Mouse (Mus musculus): ENCODE results near the gene Zfp941.

The Zfp941 gene

GRCm38 (mm10) chr7:140821653-140822329 is at the start of gene Zfp941:
Gene Zfp941, minus strand, starts transcription at chr7:140822178.
- no peak for DNase-seq (ENCODE audit: low read depth, low spot score)

DNA sequence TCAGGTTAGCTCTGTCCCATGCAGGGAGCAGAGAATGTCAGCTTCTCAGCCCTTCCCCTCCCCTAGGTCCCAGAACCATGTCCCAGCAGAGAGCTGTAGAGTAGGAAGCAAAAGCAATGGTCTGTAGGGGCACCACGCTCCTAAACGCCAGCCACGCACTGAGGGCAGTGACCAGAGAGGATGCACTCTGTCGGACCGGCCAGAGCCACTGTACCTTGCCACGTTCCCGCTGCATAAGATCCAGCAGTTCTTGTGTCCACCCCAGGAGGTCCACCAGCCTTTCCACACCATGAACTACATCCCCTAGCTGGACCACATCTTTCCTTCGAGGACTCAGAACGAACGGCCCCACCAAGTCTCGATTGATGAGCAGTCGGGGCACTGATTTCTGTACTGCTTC is 42.8 kb upstream of the Zfp941 start:
- DNase-seq (ENCODE audit: low read depth, low spot score) = no peak

DNA sequence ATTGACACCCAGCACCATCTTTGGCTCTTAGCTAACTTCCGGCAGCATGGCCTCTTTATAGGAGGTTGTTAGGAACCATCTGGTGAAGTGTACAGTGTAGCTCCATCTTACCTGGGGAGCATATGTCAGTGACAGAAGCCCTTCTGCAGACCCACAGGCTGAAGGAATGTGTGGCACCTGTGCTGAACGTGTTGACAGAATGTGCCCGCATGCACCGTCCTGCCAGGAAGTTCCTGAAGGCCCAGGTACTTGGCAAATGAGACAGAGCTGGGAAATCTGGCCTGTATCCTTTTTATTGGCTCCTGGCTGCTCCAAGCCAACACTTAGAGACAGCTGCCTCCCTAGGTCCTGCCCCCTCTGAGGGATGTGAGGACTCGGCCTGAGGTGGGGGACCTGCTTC is 38.8 kb upstream of the Zfp941 start:
- DNase-seq (ENCODE audit: low read depth, low spot score) = no peak

GRCm38 (mm10) chr7:140859997-140860396 is 38.0 kb upstream of the Zfp941 start:
- no peak for DNase-seq (ENCODE audit: low read depth, low spot score)

- DNase-seq (ENCODE audit: low read depth, low spot score) = no peak
Observed at GRCm38 (mm10) chr7:140858746-140859145, 36.8 kb upstream of the Zfp941 start.

- DNase-seq (ENCODE audit: low read depth, low spot score) = no peak
Observed at GRCm38 (mm10) chr7:140857550-140858505, 35.9 kb upstream of the Zfp941 start, which contains the start of gene Bet1l. Gene Bet1l, minus strand, starts transcription at chr7:140857577.

DNA sequence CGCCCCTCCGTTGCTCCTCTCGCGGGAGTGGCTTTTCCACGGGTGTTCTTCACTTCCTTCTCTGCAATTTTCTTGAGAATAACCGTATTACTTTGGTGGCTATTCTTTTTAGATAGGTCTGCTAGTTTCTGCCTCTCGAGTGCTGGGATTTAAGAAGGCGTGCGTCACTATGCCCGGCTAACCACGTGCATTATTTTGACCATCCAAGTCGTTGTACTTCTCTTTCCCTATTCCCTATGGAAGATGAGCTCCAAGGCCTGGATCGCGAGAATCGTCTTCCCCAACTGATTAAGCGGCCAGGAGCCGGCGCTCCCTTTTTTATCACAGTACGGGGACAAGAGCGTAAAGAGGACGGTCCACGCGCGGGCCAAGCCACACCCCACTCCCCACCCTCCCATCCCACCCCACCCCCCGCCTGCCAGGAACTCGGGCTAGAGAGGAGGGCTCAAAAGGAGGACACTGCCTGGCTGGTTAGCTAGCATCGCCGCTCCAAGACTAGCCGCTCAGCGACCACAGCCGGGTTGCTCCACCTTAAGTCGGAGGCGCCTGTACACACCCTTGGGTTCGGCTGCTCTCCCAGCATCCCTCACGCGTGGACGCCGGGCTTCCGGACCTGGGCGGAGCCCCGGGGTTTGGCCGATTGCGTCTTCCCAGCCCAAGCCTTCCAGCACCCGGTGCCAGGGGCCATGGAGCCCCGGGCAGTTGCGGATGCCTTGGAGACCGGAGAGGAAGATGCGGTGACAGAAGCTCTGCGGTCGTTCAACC is 35.0 kb upstream of the Zfp941 start, which contains the start of gene Ric8a:
TSS of gene Ric8a (plus strand) at position 173 of the 765 bp plus-strand sequence.
- DNase-seq (ENCODE audit: low read depth, low spot score) = peak; percentile 58

DNA sequence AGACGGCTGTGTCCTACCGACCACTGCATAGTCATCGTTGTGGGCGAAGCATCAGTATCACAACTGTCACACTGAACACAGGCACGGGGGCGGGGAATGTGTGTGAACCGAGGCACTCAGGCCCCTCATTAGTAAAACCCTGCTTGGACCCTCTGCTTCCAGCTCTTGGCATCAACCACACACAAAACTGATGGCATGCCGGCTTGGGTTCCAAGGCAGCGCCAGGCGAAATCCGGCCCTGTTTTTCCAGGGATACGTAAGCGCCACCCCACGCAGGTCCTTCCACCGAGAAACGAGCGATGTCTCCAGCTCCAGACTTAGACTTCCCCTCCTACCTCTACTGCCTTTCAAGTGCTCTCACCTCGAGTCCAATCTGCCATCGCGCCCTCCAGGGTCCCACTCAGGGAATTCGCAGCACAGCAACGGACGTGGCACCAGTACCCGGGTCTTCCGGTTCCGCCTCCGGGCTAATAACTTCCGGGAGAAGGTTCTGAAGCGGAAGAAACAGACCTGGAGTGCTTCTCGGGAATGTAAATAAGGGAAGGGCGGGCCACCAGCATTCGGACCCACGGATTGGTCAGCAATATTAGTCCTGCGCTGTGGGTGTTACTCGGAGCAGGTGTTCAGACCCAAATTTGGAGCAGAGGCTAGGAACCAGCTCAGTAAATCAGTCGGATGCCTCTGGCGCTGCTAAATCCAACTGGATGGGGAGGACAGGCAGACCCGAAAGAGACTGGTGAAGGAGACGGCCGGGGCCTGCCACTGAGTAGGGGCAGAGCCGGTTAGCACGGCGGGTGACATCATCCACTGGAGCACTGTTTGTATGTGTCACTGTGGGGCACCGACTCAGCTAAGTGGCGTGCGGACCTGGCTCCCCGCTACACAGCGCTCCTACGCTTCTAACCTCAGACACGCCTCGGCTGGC is 34.1 kb upstream of the Zfp941 start, which contains the start of gene Gm45785:
TSS of gene Gm45785 (minus strand) at position 472 of the 925 bp plus-strand sequence.
- DNase-seq (ENCODE audit: low read depth, low spot score) = peak; percentile 78

DNA sequence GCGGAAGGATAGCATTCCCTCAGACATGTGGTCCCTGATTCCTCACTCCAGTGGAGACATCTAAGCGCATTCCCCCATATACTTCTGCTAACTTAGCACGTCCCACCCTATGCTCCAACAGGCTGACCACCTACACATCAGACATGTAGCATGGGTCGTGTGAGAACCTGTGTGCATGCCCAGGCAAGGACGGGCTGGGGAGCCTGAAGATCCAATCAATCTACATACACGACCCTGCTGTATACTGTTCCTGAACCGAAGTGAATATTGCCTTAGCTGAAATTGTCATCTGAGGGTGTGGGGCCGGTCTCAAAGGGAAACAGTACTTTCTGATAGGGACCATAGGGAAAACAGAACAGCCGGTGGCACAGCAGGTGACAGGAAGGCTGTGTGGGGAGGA is 33.2 kb upstream of the Zfp941 start:
- DNase-seq (ENCODE audit: low read depth, low spot score) = no peak

DNA sequence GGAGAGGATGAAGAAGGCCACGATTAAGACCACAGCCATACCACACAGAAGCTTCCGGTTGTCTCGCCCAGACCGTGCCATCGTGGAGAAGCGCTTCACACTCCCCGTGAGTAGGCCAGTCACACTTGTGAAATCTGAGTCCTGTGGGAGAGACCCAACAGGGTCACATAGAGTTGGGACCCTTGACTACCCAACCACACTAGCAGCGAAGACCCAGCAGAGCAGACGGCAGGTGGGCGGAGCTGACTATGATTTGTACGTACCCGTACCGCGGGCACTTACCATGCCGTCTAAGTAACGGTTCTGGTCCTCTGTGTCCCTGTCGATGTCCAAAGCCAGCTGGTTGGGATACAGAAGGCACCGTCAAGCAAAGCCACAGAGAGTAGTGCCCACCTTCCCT is 32.5 kb upstream of the Zfp941 start:
- DNase-seq (ENCODE audit: low read depth, low spot score) = no peak

GRCm38 (mm10) chr7:140853386-140853785 is 31.4 kb upstream of the Zfp941 start:
- DNase-seq (ENCODE audit: low read depth, low spot score) = no peak

DNA sequence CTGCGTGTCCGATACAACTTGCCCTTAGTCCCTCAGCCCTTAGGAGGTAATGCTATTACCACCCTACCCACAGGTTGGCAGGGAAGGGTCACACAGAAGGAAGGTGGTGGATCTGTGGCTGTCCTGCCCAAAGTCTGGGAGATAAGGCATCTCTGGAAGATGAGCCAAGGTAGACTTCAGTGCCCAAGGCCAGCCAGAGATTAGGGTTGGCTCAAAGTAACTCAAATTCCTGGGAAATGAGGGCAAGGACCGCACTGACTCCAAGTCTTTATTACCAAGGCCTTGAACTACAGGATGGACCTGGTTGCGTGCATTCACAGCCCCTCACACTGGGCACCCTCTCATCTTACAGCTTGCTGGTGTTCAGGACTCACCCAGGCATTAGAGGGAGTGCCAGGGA is 29.9 kb upstream of the Zfp941 start:
- no peak for DNase-seq (ENCODE audit: low read depth, low spot score)

GRCm38 (mm10) chr7:140848591-140848990 is 26.6 kb upstream of the Zfp941 start:
- DNase-seq (ENCODE audit: low read depth, low spot score) = no peak

- DNase-seq (ENCODE audit: low read depth, low spot score) = no peak
Observed at GRCm38 (mm10) chr7:140847755-140848580, 26.0 kb upstream of the Zfp941 start, which contains the start of gene Odf3. Gene Odf3, plus strand, starts transcription at chr7:140847805.

DNA sequence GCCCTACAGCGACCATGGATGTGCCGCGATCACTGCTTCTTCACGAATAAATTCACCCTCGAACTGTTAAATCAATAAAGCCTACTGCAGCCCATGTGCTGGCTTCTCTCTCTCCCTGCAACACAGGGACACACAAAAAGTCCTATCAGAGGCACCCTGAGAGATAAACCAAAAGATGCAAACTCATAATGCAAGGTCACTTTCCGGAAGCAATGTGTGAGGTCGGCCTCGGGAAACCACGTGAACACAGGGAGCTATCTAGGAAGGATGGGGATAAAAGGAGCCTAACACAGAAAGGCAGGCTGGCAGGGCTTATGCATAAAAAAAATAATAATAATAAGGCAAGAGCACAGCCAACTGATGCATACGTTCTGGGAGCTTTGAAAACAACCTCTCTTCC is 24.7 kb upstream of the Zfp941 start:
- no peak for DNase-seq (ENCODE audit: low read depth, low spot score)

DNA sequence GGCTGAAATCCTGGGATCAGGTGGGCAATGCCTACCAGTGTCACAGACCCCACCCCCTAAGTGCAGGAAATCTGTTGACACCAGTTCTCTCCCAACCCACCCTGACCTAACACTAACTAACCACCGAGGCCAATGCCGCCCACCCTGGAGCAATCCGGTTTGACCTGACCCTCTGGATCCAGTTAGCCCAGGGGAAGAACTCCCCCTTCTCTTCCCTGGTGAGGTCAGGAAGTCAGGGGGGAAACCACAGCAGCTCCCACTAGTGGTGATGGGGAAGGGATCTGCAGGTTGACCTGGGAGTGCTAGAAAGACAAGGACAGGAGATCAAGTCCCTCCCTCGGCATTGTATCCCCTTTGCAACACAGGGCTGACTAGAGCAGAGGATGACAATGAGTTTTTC is 23.7 kb upstream of the Zfp941 start:
- DNase-seq (ENCODE audit: low read depth, low spot score) = no peak

DNA sequence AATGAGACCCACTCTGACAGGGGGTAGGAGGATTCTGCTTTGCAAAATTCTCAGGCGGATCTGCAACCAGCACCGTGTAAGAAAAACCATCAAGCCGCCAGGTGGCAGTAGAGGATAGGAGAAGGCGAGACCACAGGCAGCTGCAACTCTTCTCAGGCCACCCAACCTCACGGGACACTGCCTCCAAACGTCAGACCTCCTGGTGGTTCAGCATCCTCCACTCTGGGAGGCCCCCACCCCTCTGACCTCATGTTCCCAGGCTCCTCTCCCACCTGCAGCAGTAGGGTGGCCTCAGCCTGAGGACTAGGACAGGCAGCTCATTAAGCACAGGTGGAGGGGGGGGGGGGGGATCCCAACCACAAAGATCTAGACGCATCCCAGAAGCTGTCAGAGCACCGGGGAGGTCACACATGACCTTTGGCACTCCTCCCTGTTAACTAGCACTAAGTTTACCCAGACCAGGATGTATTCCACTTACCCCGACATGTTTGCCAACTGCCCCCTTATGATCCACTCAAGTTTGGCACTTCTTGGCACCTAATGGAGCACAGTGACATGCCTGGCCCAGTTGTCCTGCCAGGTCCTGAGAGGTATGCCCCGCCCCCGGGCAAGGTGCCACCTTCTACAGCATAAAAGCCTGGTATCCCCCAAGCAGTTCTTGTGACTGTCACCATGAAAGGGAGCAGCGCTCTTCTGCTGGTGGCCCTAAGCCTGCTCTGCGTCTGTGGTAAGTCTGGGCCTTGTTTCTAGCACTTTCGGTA is 23.1 kb upstream of the Zfp941 start, which contains the start of gene Scgb1c1:
TSS of gene Scgb1c1 (plus strand) at position 643 of the 761 bp plus-strand sequence.
- peak; percentile 81 for DNase-seq (ENCODE audit: low read depth, low spot score)

DNA sequence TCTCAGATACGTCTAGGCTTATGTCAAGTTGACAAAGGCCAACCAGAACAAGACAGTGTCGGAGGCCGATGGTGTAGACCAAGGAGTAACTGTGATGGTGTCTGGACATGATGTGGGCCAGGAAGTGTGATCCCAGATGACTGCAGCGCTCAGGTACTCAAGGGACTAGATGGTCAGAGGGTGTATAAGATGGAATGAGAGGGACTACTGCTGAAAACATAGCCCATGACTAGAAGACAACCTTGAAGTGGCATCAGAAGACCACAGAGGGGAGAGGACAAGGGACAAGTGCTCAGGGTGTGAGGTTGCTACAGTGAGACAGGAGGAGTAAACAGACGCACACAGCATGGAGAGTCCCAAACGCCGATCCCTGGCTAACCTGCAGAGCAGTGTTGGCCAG is 21.8 kb upstream of the Zfp941 start:
- no peak for DNase-seq (ENCODE audit: low read depth, low spot score)

Measured in embryo, embryonic 11.5 days (tissue).